Mouse (Mus musculus): ENCODE measurements around the gene Apba1. TPM values are rescaled to one million over a fixed set of nuclear protein-coding genes. Genes with fewer than 3 reads are reported as not detected.
A peak's percentile ranks its signal among the peaks of the same experiment; 100 is the strongest.

Gene Apba1
- polyA plus RNA-seq, 1 experiment = 1.7 TPM

DNA sequence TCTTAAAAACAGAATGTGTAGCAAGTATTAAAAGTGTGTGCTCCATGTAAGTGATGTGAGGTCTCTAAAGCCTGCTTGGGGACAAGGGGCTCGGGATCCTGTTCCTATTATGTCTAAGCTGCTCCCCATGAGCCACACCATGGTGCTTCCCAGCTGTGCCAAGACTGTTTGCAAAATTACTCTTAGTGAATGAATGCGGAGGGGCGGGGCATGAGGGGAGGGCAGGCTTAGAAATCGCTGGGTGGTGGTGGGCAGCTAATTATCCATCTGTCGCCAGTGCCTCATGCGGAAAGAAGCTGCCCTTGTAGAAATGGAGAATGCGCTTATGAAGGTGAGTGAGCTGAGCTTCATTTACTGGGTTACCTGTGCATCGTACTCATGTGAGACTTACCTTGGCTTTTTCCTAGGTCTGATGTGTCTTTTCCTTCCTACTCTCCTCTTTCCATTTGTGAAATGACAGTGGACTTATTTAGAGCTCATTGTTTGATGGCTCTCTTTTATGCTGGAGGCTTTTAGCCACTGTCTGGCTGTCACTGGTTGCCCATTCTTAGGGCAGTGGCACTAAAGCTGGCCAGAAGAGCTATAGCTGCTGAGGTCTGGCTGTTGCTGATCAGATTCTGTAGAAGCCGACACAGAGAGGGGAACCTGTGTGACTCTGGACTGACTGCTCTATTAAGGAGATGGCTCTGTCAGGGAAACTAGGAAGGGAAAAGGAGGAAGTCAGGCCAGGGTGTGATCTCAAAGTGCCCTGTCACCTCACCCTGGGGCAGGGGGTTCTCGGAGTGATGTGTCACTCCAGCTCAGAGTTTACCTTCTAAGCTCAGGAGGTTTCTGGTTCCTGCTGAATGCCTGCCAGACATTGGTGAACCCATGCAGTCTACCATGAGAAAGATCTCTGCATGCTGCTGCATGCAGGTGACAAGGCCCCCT is 12.1 kb downstream of the Apba1 start:
- Histone ChIP-seq H3K27ac (ENCODE audit: control insufficient read depth, insufficient read depth, low read depth, low read length, poor library complexity) (no peak overlapping the region), H3K4me1 (ENCODE audit: control insufficient read depth, insufficient read depth, low read length) (no peaks in the 10 kb centered on the region), H3K4me3 (replicated peaks; ENCODE audit: control insufficient read depth, low read depth, low read length) (no peak overlapping the region)
- WGBS = 70% methylated on average over 10 of the region's 10 CpGs
- no peak for TF ChIP-seq POLR2A (IDR thresholded peaks at IDR 0.05; ENCODE audit: borderline replicate concordance, control insufficient read depth, low read depth, low read length)

DNA sequence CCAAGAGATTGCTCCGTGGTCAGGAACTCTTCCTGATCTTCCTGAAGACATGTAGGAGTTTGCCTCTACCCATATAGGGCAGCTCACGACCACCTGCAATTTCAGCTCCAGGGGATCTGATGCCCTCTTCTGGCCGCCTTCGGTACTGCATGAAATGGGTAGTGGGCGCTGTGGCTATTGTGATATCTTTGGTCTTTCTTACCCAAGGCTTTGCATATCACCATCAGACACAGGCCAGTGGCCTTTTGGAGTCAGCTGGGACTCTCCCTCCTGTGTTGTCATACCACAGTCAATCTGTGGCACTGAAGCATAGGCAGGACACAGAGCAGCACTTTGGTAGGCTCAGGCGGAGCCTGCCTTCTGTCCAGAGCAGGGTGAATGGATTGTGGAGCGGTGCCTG is 13.3 kb downstream of the Apba1 start:
- TF ChIP-seq CTCF (IDR thresholded peaks at IDR 0.05; ENCODE audit: control insufficient read depth, insufficient read depth, low read length) (peak; percentile 59), POLR2A (IDR thresholded peaks at IDR 0.05; ENCODE audit: borderline replicate concordance, control insufficient read depth, low read depth, low read length) (no peak)
- H3K4me3 ChIP-seq (replicated peaks; ENCODE audit: control insufficient read depth, low read depth, low read length) = no peak overlapping the region
- H3K27ac ChIP-seq (ENCODE audit: control insufficient read depth, insufficient read depth, low read depth, low read length, poor library complexity) = no peak overlapping the region
- no peaks in the 10 kb centered on the region for H3K4me1 ChIP-seq (ENCODE audit: control insufficient read depth, insufficient read depth, low read length)
- 70% methylated on average over 7 of the region's 7 CpGs for WGBS

DNA sequence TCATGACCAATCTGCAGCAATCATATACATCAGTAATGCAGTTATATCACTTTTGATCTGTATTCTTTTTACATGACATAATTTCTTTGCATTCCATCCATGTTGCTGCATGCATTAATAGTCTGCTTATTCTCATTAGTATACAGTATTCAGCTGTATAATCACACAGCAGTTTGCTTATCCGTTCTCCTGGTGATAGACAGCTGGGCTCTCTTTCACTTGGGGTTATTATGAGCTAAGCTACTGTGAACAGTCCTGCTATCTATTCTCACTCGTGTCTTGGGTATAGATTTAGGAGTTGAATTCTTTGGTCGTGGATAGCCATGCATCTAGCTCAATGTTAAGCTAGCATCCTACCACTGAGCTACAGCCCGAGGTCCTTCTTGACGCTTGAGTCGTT is 16.7 kb downstream of the Apba1 start:
- WGBS = 85% methylated on average over 6 of the region's 6 CpGs
- Histone ChIP-seq H3K4me3 (replicated peaks; ENCODE audit: control insufficient read depth, low read depth, low read length) (no peak overlapping the region), H3K27ac (ENCODE audit: control insufficient read depth, insufficient read depth, low read depth, low read length, poor library complexity) (no peak overlapping the region), H3K4me1 (ENCODE audit: control insufficient read depth, insufficient read depth, low read length) (no peaks in the 10 kb centered on the region)
- TF ChIP-seq POLR2A (IDR thresholded peaks at IDR 0.05; ENCODE audit: borderline replicate concordance, control insufficient read depth, low read depth, low read length) (no peak), CTCF (IDR thresholded peaks at IDR 0.05; ENCODE audit: control insufficient read depth, insufficient read depth, low read length) (no peak)

- H3K4me3 ChIP-seq (replicated peaks; ENCODE audit: control insufficient read depth, low read depth, low read length) = no peak overlapping the region
Observed at GRCm38 (mm10) chr19:23779130-23779529, 20.4 kb downstream of the Apba1 start.

GRCm38 (mm10) chr19:23780105-23780504 is 21.4 kb downstream of the Apba1 start:
- Histone ChIP-seq H3K27ac (ENCODE audit: control insufficient read depth, insufficient read depth, low read depth, low read length, poor library complexity) (no peak overlapping the region), H3K4me3 (replicated peaks; ENCODE audit: control insufficient read depth, low read depth, low read length) (no peak overlapping the region), H3K4me1 (ENCODE audit: control insufficient read depth, insufficient read depth, low read length) (no peaks in the 10 kb centered on the region)
- WGBS = 84% methylated on average over 4 of the region's 4 CpGs
- TF ChIP-seq CTCF (IDR thresholded peaks at IDR 0.05; ENCODE audit: control insufficient read depth, insufficient read depth, low read length) (no peak), POLR2A (IDR thresholded peaks at IDR 0.05; ENCODE audit: borderline replicate concordance, control insufficient read depth, low read depth, low read length) (no peak)

More at GRCm38 (mm10) chr19:23779130-23779529, 20.4 kb downstream of the Apba1 start:
- no peak overlapping the region for H3K27ac ChIP-seq (ENCODE audit: control insufficient read depth, insufficient read depth, low read depth, low read length, poor library complexity)
- TF ChIP-seq POLR2A (IDR thresholded peaks at IDR 0.05; ENCODE audit: borderline replicate concordance, control insufficient read depth, low read depth, low read length) = no peak
- no peak for TF ChIP-seq CTCF (IDR thresholded peaks at IDR 0.05; ENCODE audit: control insufficient read depth, insufficient read depth, low read length)
- no peaks in the 10 kb centered on the region for H3K4me1 ChIP-seq (ENCODE audit: control insufficient read depth, insufficient read depth, low read length)

DNA sequence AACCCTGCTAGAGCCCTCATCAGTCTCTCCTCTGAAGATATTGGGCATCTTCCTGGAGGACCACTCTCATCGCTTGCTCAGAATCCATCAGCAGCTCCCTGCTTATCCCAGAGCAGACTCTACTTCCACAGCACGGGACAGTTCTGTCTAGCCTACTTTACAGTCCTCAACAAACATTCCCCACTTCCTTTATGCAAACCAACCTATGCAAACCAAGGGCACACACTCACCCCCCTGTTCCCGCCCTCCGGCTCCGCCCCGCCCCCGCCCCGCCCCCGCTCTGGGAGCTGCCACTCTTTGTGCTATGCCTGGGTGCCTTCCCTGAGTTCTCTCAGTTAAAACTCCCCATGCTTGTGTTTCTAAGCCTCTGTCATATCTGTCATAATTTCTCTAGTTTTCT is 23.3 kb downstream of the Apba1 start:
- Histone ChIP-seq H3K4me1 (ENCODE audit: control insufficient read depth, insufficient read depth, low read length) (no peaks in the 10 kb centered on the region), H3K4me3 (replicated peaks; ENCODE audit: control insufficient read depth, low read depth, low read length) (no peak overlapping the region), H3K27ac (ENCODE audit: control insufficient read depth, insufficient read depth, low read depth, low read length, poor library complexity) (no peak overlapping the region)
- TF ChIP-seq POLR2A (IDR thresholded peaks at IDR 0.05; ENCODE audit: borderline replicate concordance, control insufficient read depth, low read depth, low read length) (no peak), CTCF (IDR thresholded peaks at IDR 0.05; ENCODE audit: control insufficient read depth, insufficient read depth, low read length) (no peak)
- WGBS = 13% methylated on average over 9 of the region's 9 CpGs

- H3K4me1 ChIP-seq (ENCODE audit: control insufficient read depth, insufficient read depth, low read length) = no peaks in the 10 kb centered on the region
- TF ChIP-seq POLR2A (IDR thresholded peaks at IDR 0.05; ENCODE audit: borderline replicate concordance, control insufficient read depth, low read depth, low read length) (no peak), CTCF (IDR thresholded peaks at IDR 0.05; ENCODE audit: control insufficient read depth, insufficient read depth, low read length) (no peak)
- 77% methylated on average over 9 of the region's 9 CpGs for WGBS
- no peak overlapping the region for H3K27ac ChIP-seq (ENCODE audit: control insufficient read depth, insufficient read depth, low read depth, low read length, poor library complexity)
- H3K4me3 ChIP-seq (replicated peaks; ENCODE audit: control insufficient read depth, low read depth, low read length) = no peak overlapping the region
Observed at GRCm38 (mm10) chr19:23788420-23789132, 29.9 kb downstream of the Apba1 start.

DNA sequence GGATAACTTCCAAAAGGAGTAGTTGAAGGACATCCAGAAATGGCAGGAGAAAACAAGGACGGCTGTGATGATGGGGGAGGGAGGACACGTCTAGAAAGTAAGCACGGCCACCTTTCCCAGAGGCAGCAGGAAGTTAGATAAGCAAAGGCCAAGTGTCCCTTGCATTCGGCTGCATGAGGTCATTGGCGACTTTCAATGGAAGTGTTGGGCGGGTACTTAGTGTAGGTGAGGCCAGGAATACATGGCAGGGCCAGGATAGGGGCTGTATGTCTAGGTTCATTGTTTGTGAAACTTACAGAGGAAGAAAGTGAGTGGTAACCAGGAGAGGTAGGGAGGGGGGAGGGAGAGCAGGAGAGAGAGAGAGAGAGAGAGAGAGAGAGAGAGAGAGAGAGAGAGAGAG is 33.0 kb downstream of the Apba1 start:
- 44% methylated on average over 6 of the region's 6 CpGs for WGBS
- no peak overlapping the region for H3K27ac ChIP-seq (ENCODE audit: control insufficient read depth, insufficient read depth, low read depth, low read length, poor library complexity)
- no peaks in the 10 kb centered on the region for H3K4me1 ChIP-seq (ENCODE audit: control insufficient read depth, insufficient read depth, low read length)
- H3K4me3 ChIP-seq (replicated peaks; ENCODE audit: control insufficient read depth, low read depth, low read length) = no peak overlapping the region
- TF ChIP-seq POLR2A (IDR thresholded peaks at IDR 0.05; ENCODE audit: borderline replicate concordance, control insufficient read depth, low read depth, low read length) (no peak), CTCF (IDR thresholded peaks at IDR 0.05; ENCODE audit: control insufficient read depth, insufficient read depth, low read length) (no peak)

All from bone marrow, adult 2 months (tissue).